Mouse (Mus musculus): ENCODE results near the gene Rac3. TPM values are rescaled to one million over a fixed set of nuclear protein-coding genes. Genes with fewer than 3 reads are reported as not detected.
A peak's percentile ranks its signal among the peaks of the same experiment; 100 is the strongest.
"Not testable (repeated sequence)": the region's sequence is repeated elsewhere in the genome, so short reads cannot be mapped to it uniquely, and the experiment has no call there.

Rac3 gene
- polyA plus RNA-seq (2015; fragmentation: Nextera tagmentation; extraction: Ambion mirVana), result 6.4 and 9.8 TPM in 2 replicates

- H3K4me2 ChIP-seq, result peak within 1 kb of the TSS; percentile 92
- H3K27ac ChIP-seq (replicated peaks), result no peak within 1 kb of the TSS
- H3K36me3 ChIP-seq, result peaks cover 35% of the 10 kb centered on the region
- peaks cover 57% of the 10 kb centered on the region for H3K27me3 ChIP-seq (replicated peaks)
- peaks cover 22% of the 10 kb centered on the region for H3K4me1 ChIP-seq
- peak; percentile 52; the same call in 1 of the 2 replicates for ATAC-seq (ENCODE audit: extremely low read depth, insufficient number of reproducible peaks, low FRiP score, low TSS enrichment)
- peak within 1 kb of the TSS; percentile 59 for H3K4me3 ChIP-seq
- H3K9ac ChIP-seq, result peak within 1 kb of the TSS; percentile 91
- H3K9me3 ChIP-seq, result no peaks in the 10 kb centered on the region
- under 1% methylated on average over 89 of the region's 90 CpGs for WGBS
These were observed at the start of gene Rac3 for GRCm38 (mm10) chr11:120721124-120722066. Gene Rac3 (plus strand): TSS chr11:120721470.

- H3K4me3 ChIP-seq, result peak within 1 kb of the TSS; percentile 77
- peak; percentile 98 for ATAC-seq (ENCODE audit: extremely low read depth, insufficient number of reproducible peaks, low FRiP score, low TSS enrichment)
- H3K36me3 ChIP-seq, result peaks cover 25% of the 10 kb centered on the region
- H3K9ac ChIP-seq, result peak within 1 kb of the TSS; percentile 89
- H3K27me3 ChIP-seq (replicated peaks), result no peaks in the 10 kb centered on the region
- H3K4me1 ChIP-seq, result peaks cover 25% of the 10 kb centered on the region
- WGBS, result 1% methylated on average over 83 of the region's 83 CpGs
- H3K27ac ChIP-seq (replicated peaks), result peak within 1 kb of the TSS; percentile 89
- no peaks in the 10 kb centered on the region for H3K9me3 ChIP-seq
- peak within 1 kb of the TSS; percentile 96 for H3K4me2 ChIP-seq
These were observed 48.3 kb upstream of the Rac3 start, which contains the start of gene Aspscr1 for GRCm38 (mm10) chr11:120672687-120673593. Gene Aspscr1 (plus strand): TSS chr11:120672973.

- Histone ChIP-seq H3K27me3 (replicated peaks) (no peaks in the 10 kb centered on the region), H3K4me2 (peak overlapping the region; percentile 96), H3K4me3 (peak overlapping the region; percentile 77), H3K9me3 (no peaks in the 10 kb centered on the region), H3K9ac (peak overlapping the region; percentile 89), H3K36me3 (peaks cover 32% of the 10 kb centered on the region), H3K27ac (replicated peaks) (peak overlapping the region; percentile 89), H3K4me1 (peaks cover 25% of the 10 kb centered on the region)
- ATAC-seq (ENCODE audit: extremely low read depth, insufficient number of reproducible peaks, low FRiP score, low TSS enrichment), result peak; percentile 5; the same call in 1 of the 2 replicates
- 32% methylated on average over 12 of the region's 12 CpGs for WGBS
These were observed 47.6 kb upstream of the Rac3 start for GRCm38 (mm10) chr11:120673594-120674122.

GRCm38 (mm10) chr11:120675875-120676274, 45.4 kb upstream of the Rac3 start:
- H3K27ac ChIP-seq (replicated peaks); ATAC-seq (ENCODE audit: extremely low read depth, insufficient number of reproducible peaks, low FRiP score, low TSS enrichment); H3K9me3 ChIP-seq; H3K4me3 ChIP-seq; H3K9ac ChIP-seq; H3K4me2 ChIP-seq; H3K27me3 ChIP-seq (replicated peaks): not testable (repeated sequence)
- H3K4me1 ChIP-seq, result peaks cover 25% of the 10 kb centered on the region
- WGBS, result 71% methylated on average over 5 of the region's 5 CpGs
- H3K36me3 ChIP-seq, result peaks cover 54% of the 10 kb centered on the region

GRCm38 (mm10) chr11:120676951-120677350, 44.3 kb upstream of the Rac3 start:
- H3K36me3 ChIP-seq, result peaks cover 62% of the 10 kb centered on the region
- WGBS, result 83% methylated on average over 4 of the region's 4 CpGs
- no peak for ATAC-seq (ENCODE audit: extremely low read depth, insufficient number of reproducible peaks, low FRiP score, low TSS enrichment)

GRCm38 (mm10) chr11:120679909-120680308, 41.4 kb upstream of the Rac3 start:
- no peak overlapping the region for H3K4me3 ChIP-seq
- H3K27me3 ChIP-seq (replicated peaks), result no peaks in the 10 kb centered on the region
- H3K9me3 ChIP-seq, result no peaks in the 10 kb centered on the region
- peaks cover 19% of the 10 kb centered on the region for H3K4me1 ChIP-seq
- peaks cover 72% of the 10 kb centered on the region for H3K36me3 ChIP-seq
- H3K27ac ChIP-seq (replicated peaks), result no peak overlapping the region
- no peak for ATAC-seq (ENCODE audit: extremely low read depth, insufficient number of reproducible peaks, low FRiP score, low TSS enrichment)
- H3K4me2 ChIP-seq, result no peak overlapping the region
- WGBS, result 74% methylated on average over 3 of the region's 3 CpGs
- H3K9ac ChIP-seq, result no peak overlapping the region

More at GRCm38 (mm10) chr11:120676951-120677350, 44.3 kb upstream of the Rac3 start:
- H3K4me3 ChIP-seq, result no peak overlapping the region
- peaks cover 25% of the 10 kb centered on the region for H3K4me1 ChIP-seq
- H3K27ac ChIP-seq (replicated peaks), result no peak overlapping the region
- H3K4me2 ChIP-seq, result no peak overlapping the region
- H3K27me3 ChIP-seq (replicated peaks), result no peaks in the 10 kb centered on the region
- no peak overlapping the region for H3K9ac ChIP-seq
- H3K9me3 ChIP-seq, result no peaks in the 10 kb centered on the region

- no peak overlapping the region for H3K9ac ChIP-seq
- peaks cover 76% of the 10 kb centered on the region for H3K36me3 ChIP-seq
- H3K4me1 ChIP-seq, result peaks cover 9% of the 10 kb centered on the region
- 86% methylated on average over 5 of the region's 5 CpGs for WGBS
- no peak for ATAC-seq (ENCODE audit: extremely low read depth, insufficient number of reproducible peaks, low FRiP score, low TSS enrichment)
- no peak overlapping the region for H3K27ac ChIP-seq (replicated peaks)
- no peak overlapping the region for H3K4me2 ChIP-seq
- no peaks in the 10 kb centered on the region for H3K9me3 ChIP-seq
- no peaks in the 10 kb centered on the region for H3K27me3 ChIP-seq (replicated peaks)
- H3K4me3 ChIP-seq, result no peak overlapping the region
These were observed 38.6 kb upstream of the Rac3 start for GRCm38 (mm10) chr11:120682683-120683082.

- Histone ChIP-seq H3K9ac (no peak overlapping the region), H3K4me2 (no peak overlapping the region), H3K36me3 (peaks cover 76% of the 10 kb centered on the region), H3K27me3 (replicated peaks) (no peaks in the 10 kb centered on the region), H3K27ac (replicated peaks) (no peak overlapping the region), H3K4me3 (no peak overlapping the region), H3K4me1 (peaks cover 9% of the 10 kb centered on the region), H3K9me3 (no peaks in the 10 kb centered on the region)
- no peak for ATAC-seq (ENCODE audit: extremely low read depth, insufficient number of reproducible peaks, low FRiP score, low TSS enrichment)
- WGBS, result 75% methylated on average over 3 of the region's 3 CpGs
These were observed 37.7 kb upstream of the Rac3 start for GRCm38 (mm10) chr11:120683536-120683935.

GRCm38 (mm10) chr11:120684086-120684485, 37.2 kb upstream of the Rac3 start:
- no peak overlapping the region for H3K27ac ChIP-seq (replicated peaks)
- peaks cover 9% of the 10 kb centered on the region for H3K4me1 ChIP-seq
- peaks cover 76% of the 10 kb centered on the region for H3K36me3 ChIP-seq
- ATAC-seq (ENCODE audit: extremely low read depth, insufficient number of reproducible peaks, low FRiP score, low TSS enrichment), result no peak
- 71% methylated on average over 2 of the region's 2 CpGs for WGBS
- no peak overlapping the region for H3K4me2 ChIP-seq
- H3K27me3 ChIP-seq (replicated peaks), result no peaks in the 10 kb centered on the region
- H3K9me3 ChIP-seq, result no peaks in the 10 kb centered on the region
- no peak overlapping the region for H3K4me3 ChIP-seq
- no peak overlapping the region for H3K9ac ChIP-seq

- Histone ChIP-seq H3K27ac (replicated peaks) (no peak overlapping the region), H3K9ac (no peak overlapping the region), H3K4me1 (peaks cover 9% of the 10 kb centered on the region), H3K36me3 (peaks cover 76% of the 10 kb centered on the region), H3K27me3 (replicated peaks) (no peaks in the 10 kb centered on the region), H3K9me3 (no peaks in the 10 kb centered on the region), H3K4me3 (no peak overlapping the region), H3K4me2 (no peak overlapping the region)
- ATAC-seq (ENCODE audit: extremely low read depth, insufficient number of reproducible peaks, low FRiP score, low TSS enrichment), result no peak
- WGBS, result 56% methylated on average over 2 of the region's 2 CpGs
These were observed 36.6 kb upstream of the Rac3 start for GRCm38 (mm10) chr11:120684660-120685059.
